Mouse (Mus musculus) thymus, adult 2 months (tissue): ENCODE measurements around the gene Smagp. TPM values are rescaled to one million over a fixed set of nuclear protein-coding genes. Genes with fewer than 3 reads are reported as not detected.

ENCODE experiments used
- DNase-seq: peaks from one replicate; pipeline ENCODE4 v3.0.0; 2021
- H3K27ac ChIP-seq: fragments of 200-500 bp; 2 replicates; pipeline ENCODE4 v1.5.1; 2012; ENCODE audit warnings: low read length, control low read depth; ENCODE audit not compliant: control insufficient read depth, insufficient read depth
- H3K27me3 ChIP-seq: fragments of 200-500 bp; 2 replicates; pipeline ENCODE4 v1.6.1; 2012; ENCODE audit warnings: mild to moderate bottlenecking, low read length, moderate library complexity, mixed read lengths; ENCODE audit not compliant: control insufficient read depth, insufficient read depth
- H3K36me3 ChIP-seq: fragments of 200-500 bp; 2 replicates; pipeline ENCODE4 v1.6.1; 2012; ENCODE audit warnings: mild to moderate bottlenecking, low read length, moderate library complexity; ENCODE audit not compliant: control insufficient read depth, insufficient read depth
- H3K4me1 ChIP-seq: fragments of 200-500 bp; replicated peaks from 2 replicates; pipeline ENCODE4 v1.6.1; 2012; ENCODE audit warnings: low read length; ENCODE audit not compliant: control insufficient read depth, insufficient read depth
- H3K4me3 ChIP-seq: fragments of 200-500 bp; 2 replicates; pipeline ENCODE4 v1.5.1; 2012; ENCODE audit warnings: mild to moderate bottlenecking, low read length, control low read depth, moderate library complexity; ENCODE audit not compliant: control insufficient read depth, insufficient read depth
- CTCF ChIP-seq: fragments of 200-500 bp; IDR thresholded peaks from 2 replicates; pipeline ENCODE4 v1.5.1; 2012; ENCODE audit warnings: mild to moderate bottlenecking, control low read depth, low read length, moderate library complexity, borderline replicate concordance; ENCODE audit not compliant: control insufficient read depth, poor library complexity, insufficient read depth; ENCODE audit errors: extremely low read depth
- POLR2A ChIP-seq: fragments of 200-500 bp; IDR thresholded peaks from 2 replicates; pipeline ENCODE4 v1.6.1; 2012; ENCODE audit warnings: mild to moderate bottlenecking, low read length, control low read depth, moderate library complexity; ENCODE audit not compliant: control insufficient read depth, poor library complexity, insufficient read depth; ENCODE audit errors: extremely low read depth
- WGBS: fragments of 180-500 bp; shearing (Covaris S2); methylation state at CpG from one replicate; pipeline ENCODE4 v1.1.7; 2018; 5-methylcytosine and 5-hydroxymethylcytosine counted together
- polyA plus RNA-seq: library from polyadenylated mRNA; depleted of rRNA; stranded (reverse); fragments of >200 nt; gene quantifications from 2 replicates; pipeline ENCODE4 v1.2.3, GENCODE M21; 2012

The Smagp gene
- polyA plus RNA-seq, 1 experiment, result 11.0 TPM

- Histone ChIP-seq H3K4me3 (no peak overlapping the region), H3K36me3 (no peaks in the 10 kb centered on the region), H3K4me1 (peaks cover 28% of the 10 kb centered on the region), H3K27me3 (peaks cover 12% of the 10 kb centered on the region), H3K27ac (no peak overlapping the region)
- no peak for TF ChIP-seq CTCF
- no peak for TF ChIP-seq POLR2A
- DNase-seq, result no peak
- 44% methylated on average over 12 of the region's 12 CpGs for WGBS
Measured at GRCm38 (mm10) chr15:100631454-100632170, 5.1 kb downstream of the Smagp start.

- TF ChIP-seq CTCF (no peak), POLR2A (no peak)
- no peak overlapping the region for H3K27ac ChIP-seq
- H3K36me3 ChIP-seq, result no peaks in the 10 kb centered on the region
- H3K4me3 ChIP-seq, result no peak overlapping the region
- peaks cover 23% of the 10 kb centered on the region for H3K4me1 ChIP-seq
- WGBS, result 31% methylated on average over 3 of the region's 3 CpGs
- H3K27me3 ChIP-seq, result peaks cover 2% of the 10 kb centered on the region; the same call in 1 of the 2 replicates
- DNase-seq, result no peak
Measured at GRCm38 (mm10) chr15:100630126-100630525, 6.6 kb downstream of the Smagp start.

- H3K27ac ChIP-seq, result no peak overlapping the region
- H3K36me3 ChIP-seq, result no peaks in the 10 kb centered on the region
- TF ChIP-seq POLR2A (no peak), CTCF (no peak)
- H3K27me3 ChIP-seq, result no peaks in the 10 kb centered on the region
- H3K4me3 ChIP-seq, result no peak overlapping the region
- 82% methylated on average over 7 of the region's 7 CpGs for WGBS
- peaks cover 23% of the 10 kb centered on the region for H3K4me1 ChIP-seq
- DNase-seq, result no peak
Measured at GRCm38 (mm10) chr15:100628797-100629196, 7.9 kb downstream of the Smagp start.

- WGBS, result 84% methylated on average over 11 of the region's 11 CpGs
- no peak for TF ChIP-seq CTCF
- no peak for TF ChIP-seq POLR2A
- no peaks in the 10 kb centered on the region for H3K27me3 ChIP-seq
- DNase-seq, result no peak
- H3K36me3 ChIP-seq, result no peaks in the 10 kb centered on the region
- peaks cover 20% of the 10 kb centered on the region for H3K4me1 ChIP-seq
- H3K4me3 ChIP-seq, result no peak overlapping the region
- H3K27ac ChIP-seq, result no peak overlapping the region
Measured at GRCm38 (mm10) chr15:100627774-100628370, 8.9 kb downstream of the Smagp start.

- Histone ChIP-seq H3K4me3 (no peak overlapping the region), H3K27ac (no peak overlapping the region), H3K27me3 (no peaks in the 10 kb centered on the region), H3K36me3 (no peaks in the 10 kb centered on the region), H3K4me1 (peaks cover 18% of the 10 kb centered on the region)
- no peak for DNase-seq
- 74% methylated on average over 10 of the region's 10 CpGs for WGBS
- TF ChIP-seq POLR2A (no peak), CTCF (no peak)
Measured at GRCm38 (mm10) chr15:100627287-100627686, 9.5 kb downstream of the Smagp start.

GRCm38 (mm10) chr15:100624435-100624834 is 12.3 kb downstream of the Smagp start:
- H3K4me3 ChIP-seq, result no peak overlapping the region
- TF ChIP-seq POLR2A (no peak), CTCF (no peak)
- WGBS, result 98% methylated on average over 3 of the region's 3 CpGs
- H3K36me3 ChIP-seq, result peaks cover 5% of the 10 kb centered on the region; the same call in 1 of the 2 replicates
- H3K27me3 ChIP-seq, result no peaks in the 10 kb centered on the region
- H3K4me1 ChIP-seq, result peaks cover 14% of the 10 kb centered on the region
- DNase-seq, result no peak
- H3K27ac ChIP-seq, result no peak overlapping the region
